Mouse (Mus musculus) spleen, adult 2 months (tissue): ENCODE data around the gene Gm49355. TPM values are rescaled to one million over a fixed set of nuclear protein-coding genes. Genes with fewer than 3 reads are reported as not detected.
A peak's percentile ranks its signal among the peaks of the same experiment; 100 is the strongest.
"Not testable (repeated sequence)": the region's sequence is repeated elsewhere in the genome, so short reads cannot be mapped to it uniquely, and the experiment has no call there.

ENCODE experiments used
- DNase-seq, 2 experiments: peaks; one replicate each; pipeline versions ENCODE4 v3.0.0 to v3.0.0-alpha.2; 2012 to 2021; ENCODE audit warnings: low spot score in 2 of 2, low read depth in 1 of 2
- H3K27ac ChIP-seq: fragments of 200-500 bp; 2 replicates; pipeline ENCODE4 v1.5.1; 2012; ENCODE audit warnings: low read length, inconsistent platforms; ENCODE audit not compliant: insufficient read depth
- H3K27me3 ChIP-seq: fragments of 200-500 bp; 2 replicates; pipeline ENCODE4 v1.6.1; 2012; ENCODE audit warnings: mild to moderate bottlenecking, moderate library complexity, low read length, inconsistent platforms; ENCODE audit not compliant: control insufficient read depth, insufficient read depth
- H3K36me3 ChIP-seq: fragments of 200-500 bp; 2 replicates; pipeline ENCODE4 v1.6.1; 2012; ENCODE audit warnings: mild to moderate bottlenecking, low read length, inconsistent platforms; ENCODE audit not compliant: control insufficient read depth, insufficient read depth
- H3K4me1 ChIP-seq: fragments of 200-500 bp; 2 replicates; pipeline ENCODE4 v1.6.1; 2011; ENCODE audit warnings: inconsistent platforms; ENCODE audit not compliant: control insufficient read depth, insufficient read depth, insufficient read length
- H3K4me3 ChIP-seq: fragments of 200-500 bp; 2 replicates; pipeline ENCODE4 v1.5.1; 2011; ENCODE audit warnings: mild to moderate bottlenecking, inconsistent platforms; ENCODE audit not compliant: insufficient read depth, insufficient read length; ENCODE audit errors: extremely low read depth
- CTCF ChIP-seq: fragments of 200-500 bp; IDR thresholded peaks from 2 replicates; pipeline ENCODE4 v1.5.1; 2011; ENCODE audit warnings: mild to moderate bottlenecking, inconsistent platforms; ENCODE audit not compliant: insufficient read depth, insufficient read length, insufficient replicate concordance; ENCODE audit errors: extremely low read depth
- POLR2A ChIP-seq: fragments of 200-500 bp; IDR thresholded peaks from 2 replicates; pipeline ENCODE4 v1.6.1; 2011; ENCODE audit warnings: low read depth, low read length, inconsistent platforms
- WGBS: fragments of 180-500 bp; shearing (Covaris S2); methylation state at CpG from one replicate; pipeline ENCODE4 v1.1.7; 2018; 5-methylcytosine and 5-hydroxymethylcytosine counted together
- polyA plus RNA-seq: library from polyadenylated mRNA; depleted of rRNA; stranded (reverse); fragments of >200 nt; gene quantifications from 2 replicates; pipeline ENCODE4 v1.2.3, GENCODE M21; 2012; rRNA removed

Gm49355 gene
- 0.05 and 0.06 TPM in 2 replicates for polyA plus RNA-seq

- Histone ChIP-seq H3K36me3 (no peaks in the 10 kb centered on the region), H3K27me3 (no peaks in the 10 kb centered on the region), H3K4me1 (no peaks in the 10 kb centered on the region), H3K4me3 (peak within 1 kb of the TSS; percentile 62), H3K27ac (peak within 1 kb of the TSS; percentile 60)
- no peak for TF ChIP-seq CTCF
- TF ChIP-seq POLR2A = no peak
- no peak for DNase-seq
- 84% methylated on average over 6 of the region's 6 CpGs for WGBS
Measured at GRCm38 (mm10) chr14:12283641-12284040, at the start of gene Gm49355. Gene Gm49355 (plus strand): TSS chr14:12283976.

GRCm38 (mm10) chr14:12243726-12244125 lies 40.0 kb upstream of the Gm49355 start:
- Histone ChIP-seq H3K4me3 (no peak overlapping the region), H3K27ac (no peak overlapping the region), H3K27me3 (no peaks in the 10 kb centered on the region), H3K36me3 (no peaks in the 10 kb centered on the region), H3K4me1 (no peaks in the 10 kb centered on the region)
- DNase-seq = no peak
- TF ChIP-seq POLR2A (no peak), CTCF (no peak)
- WGBS = 11% methylated on average over 4 of the region's 4 CpGs

DNA sequence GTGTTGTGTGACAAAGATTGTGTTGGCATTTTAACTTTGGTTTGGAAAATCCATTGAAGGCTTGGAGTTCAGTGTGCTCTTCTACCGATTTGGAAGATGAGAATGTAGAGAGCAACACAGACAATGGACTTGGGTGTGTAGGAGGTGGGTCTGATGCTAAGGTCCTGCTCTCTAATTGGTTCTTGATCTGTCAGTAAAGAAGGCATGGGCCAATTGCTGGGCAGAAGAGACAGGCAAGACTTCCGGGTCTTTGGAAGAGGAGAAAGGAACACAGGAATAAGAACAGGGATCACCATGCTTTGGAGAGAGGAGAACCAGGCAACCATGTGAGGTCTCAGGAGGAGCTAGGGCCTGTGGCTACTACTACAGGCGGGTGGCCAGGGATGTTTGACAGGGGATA lies 7.7 kb upstream of the Gm49355 start:
- no peak for DNase-seq
- Histone ChIP-seq H3K4me3 (no peak overlapping the region), H3K36me3 (no peaks in the 10 kb centered on the region), H3K27ac (no peak overlapping the region), H3K27me3 (no peaks in the 10 kb centered on the region), H3K4me1 (no peaks in the 10 kb centered on the region)
- TF ChIP-seq CTCF (no peak), POLR2A (no peak)
- 69% methylated on average over 3 of the region's 3 CpGs for WGBS

DNA sequence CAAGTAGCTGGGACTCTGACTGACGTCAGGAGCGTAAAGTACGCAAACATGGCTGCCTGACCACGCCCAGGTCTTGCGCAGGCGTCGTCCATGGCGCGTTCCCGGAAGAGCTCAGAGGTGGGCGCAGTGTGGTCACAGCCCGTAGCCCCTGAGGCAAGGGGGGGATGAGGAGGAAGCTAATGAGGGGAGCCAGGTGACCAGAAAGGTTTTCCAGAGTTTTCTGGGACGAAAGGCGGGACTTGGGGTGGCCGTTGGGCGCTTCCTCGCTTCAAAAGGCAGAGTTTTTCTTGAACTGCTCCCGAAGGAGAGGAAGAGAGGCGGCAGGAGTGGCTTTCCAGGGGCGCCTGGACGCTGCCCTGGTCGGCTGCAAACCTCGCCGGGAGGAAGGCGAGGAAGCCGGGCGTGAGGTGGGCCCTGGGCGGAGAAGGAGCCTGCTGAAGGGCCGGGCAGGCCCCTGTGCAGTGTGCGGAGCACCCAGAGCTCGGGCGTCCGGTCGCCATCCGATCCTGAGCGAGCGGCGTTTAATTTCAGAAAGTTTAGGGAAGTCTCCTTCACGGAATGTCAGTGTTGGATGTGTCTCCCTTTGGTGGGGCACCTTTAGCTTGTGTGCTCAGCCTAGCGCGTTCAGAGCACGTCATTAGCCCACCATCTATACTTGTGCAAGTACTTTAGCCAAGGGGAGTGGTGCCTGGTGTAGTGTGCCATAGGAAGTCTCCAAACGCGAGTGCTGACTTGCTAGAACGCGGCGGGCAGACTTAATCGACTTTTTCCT lies 551 bp downstream of the Gm49355 start, which contains the start of gene 3830406C13Rik:
TSS of gene 3830406C13Rik (plus strand) at position 33 of the 772 bp plus-strand sequence.
- WGBS = 1% methylated on average over 48 of the region's 48 CpGs
- Histone ChIP-seq H3K27ac (peak within 1 kb of the TSS; percentile 60), H3K4me3 (peak within 1 kb of the TSS; percentile 62), H3K27me3 (no peaks in the 10 kb centered on the region), H3K4me1 (no peaks in the 10 kb centered on the region), H3K36me3 (no peaks in the 10 kb centered on the region)
- peak; percentile 45 to 71 for DNase-seq
- TF ChIP-seq POLR2A (peak; percentile 74), CTCF (no peak)

DNA sequence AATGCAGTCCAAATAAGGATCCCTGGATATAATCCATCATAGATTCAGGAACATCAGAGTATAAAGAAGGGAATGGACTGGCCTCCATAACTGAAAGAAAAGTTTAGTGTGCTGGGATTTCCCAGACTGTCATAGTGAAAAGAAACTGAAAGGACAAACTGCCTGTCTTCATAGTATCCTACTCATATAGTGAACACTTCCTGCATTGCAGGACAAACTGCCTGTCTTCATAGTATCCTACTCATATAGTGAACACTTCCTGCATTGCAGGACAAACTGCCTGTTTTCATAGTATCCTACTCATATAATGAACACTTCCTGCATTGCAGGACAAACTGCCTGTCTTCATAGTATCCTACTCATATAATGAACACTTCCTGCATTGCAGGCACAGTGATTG lies 6.0 kb downstream of the Gm49355 start:
- H3K4me1 ChIP-seq, H3K27ac ChIP-seq, H3K27me3 ChIP-seq, DNase-seq, H3K36me3 ChIP-seq, H3K4me3 ChIP-seq: not testable (repeated sequence)

DNA sequence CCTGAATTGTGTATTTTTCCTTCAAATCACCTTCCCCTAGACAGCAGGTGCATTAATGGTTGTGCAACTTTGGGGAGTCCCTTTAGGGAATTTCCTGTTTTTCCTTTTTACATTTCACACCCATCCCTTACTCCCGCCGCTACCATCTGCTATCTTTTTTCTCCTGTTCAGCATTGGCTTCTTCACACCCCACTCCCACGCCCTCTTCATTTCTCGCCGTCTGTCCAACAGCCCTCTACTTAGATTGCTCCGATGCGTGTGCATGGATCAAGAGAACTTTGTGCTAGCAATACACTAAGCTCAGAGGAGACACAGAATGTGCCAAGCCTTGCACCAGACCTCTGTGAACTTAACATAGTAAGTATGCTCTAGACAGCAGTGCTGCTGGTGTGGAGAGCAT lies 12.6 kb downstream of the Gm49355 start:
- TF ChIP-seq CTCF (no peak), POLR2A (no peak)
- Histone ChIP-seq H3K4me3 (no peak overlapping the region), H3K27me3 (no peaks in the 10 kb centered on the region), H3K36me3 (peaks cover 17% of the 10 kb centered on the region), H3K27ac (no peak overlapping the region), H3K4me1 (no peaks in the 10 kb centered on the region)
- WGBS = 93% methylated on average over 7 of the region's 7 CpGs
- DNase-seq = no peak

DNA sequence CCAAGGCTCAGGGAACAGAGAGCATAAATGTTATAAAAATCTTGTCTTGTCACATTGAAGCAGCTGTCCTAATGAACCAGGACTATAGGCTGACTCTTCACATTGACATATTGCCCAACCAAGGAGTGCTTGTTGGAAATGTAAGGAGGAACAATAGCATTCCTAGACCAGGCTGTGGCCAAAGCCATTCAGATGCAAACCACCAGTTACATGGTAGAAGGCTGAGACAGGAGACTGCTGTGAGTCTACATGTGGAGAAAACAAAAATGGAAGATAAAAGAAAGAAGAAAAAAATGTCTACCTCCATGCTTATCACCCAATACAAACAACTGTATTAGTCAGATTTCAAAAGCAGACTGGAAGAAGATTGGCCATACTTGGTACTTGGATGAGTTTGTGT lies 15.4 kb downstream of the Gm49355 start:
- Histone ChIP-seq H3K27ac (no peak overlapping the region), H3K4me3 (no peak overlapping the region), H3K4me1 (no peaks in the 10 kb centered on the region), H3K27me3 (no peaks in the 10 kb centered on the region), H3K36me3 (peaks cover 17% of the 10 kb centered on the region)
- no peak for TF ChIP-seq CTCF
- no peak for TF ChIP-seq POLR2A
- no peak for DNase-seq
